Comparison of ENCODE assay signal across 13 mouse cellular contexts in genomic region chr4:156253043-156253442, GRCm38 (mm10). TPM values are rescaled to one million over a fixed set of nuclear protein-coding genes. Genes with fewer than 3 reads are reported as not detected.
DNase-seq lines count a peak whose midpoint lies in the region; ATAC-seq lines count a peak whose summit lies in the region.
"Had no signal": no experiment of that assay in that cellular context is flagged by ENCODE, and none has a peak within 500 bp of the region (broad histone marks: within the 10 kb centered on the region; RNA-seq: fewer than 3 reads in every experiment).

No protein-coding gene starts in this region.

- H3K9ac ChIP-seq in lung, embryonic 15.5 days: no peak overlapping the region
- H3K9ac ChIP-seq in hindbrain, embryonic 14.5 days: no peak overlapping the region
- no peak overlapping the region for H3K9ac ChIP-seq in midbrain, embryonic 11.5 days (ENCODE audit: low read length)
- H3K9ac ChIP-seq: limb, embryonic 12.5 days had no signal

- no peak overlapping the region for H3K27ac ChIP-seq in lung, embryonic 15.5 days
- peak overlapping the region; percentile 57 for H3K27ac ChIP-seq in hindbrain, embryonic 14.5 days
- H3K27ac ChIP-seq in midbrain, embryonic 11.5 days (ENCODE audit: low read depth, low read length): no peak overlapping the region
- H3K27ac ChIP-seq: macrophage had no signal

- ATAC-seq in lung, embryonic 15.5 days (ENCODE audit: borderline replicate concordance, extremely low read depth, low FRiP score, low TSS enrichment): peak; percentile 32; the same call in 1 of the 2 replicates
- ATAC-seq in hindbrain, embryonic 14.5 days (ENCODE audit: low FRiP score): no peak
- ATAC-seq in midbrain, embryonic 11.5 days (ENCODE audit: low FRiP score): 0 out of 2 replicates have a peak, but pooled peaks have one; percentile 30

- H3K4me1 ChIP-seq in lung, embryonic 15.5 days: peaks cover 14% of the 10 kb centered on the region
- H3K4me1 ChIP-seq in hindbrain, embryonic 14.5 days (replicated peaks; ENCODE audit: control insufficient read depth, insufficient read depth, low read length): peaks cover 22% of the 10 kb centered on the region; the same call in 1 of the 2 replicates
- H3K4me1 ChIP-seq in midbrain, embryonic 11.5 days (ENCODE audit: control insufficient read depth, insufficient read depth, low read length): peaks cover 5% of the 10 kb centered on the region; the same call in 1 of the 2 replicates

- no peak overlapping the region for H3K4me2 ChIP-seq in lung, embryonic 15.5 days
- H3K4me2 ChIP-seq in hindbrain, embryonic 14.5 days (replicated peaks): no peak overlapping the region
- H3K4me2 ChIP-seq in midbrain, embryonic 11.5 days: no peak overlapping the region
- H3K4me2 ChIP-seq: limb, embryonic 12.5 days had no signal

- no peak overlapping the region for H3K4me3 ChIP-seq in lung, embryonic 15.5 days
- no peak overlapping the region for H3K4me3 ChIP-seq in hindbrain, embryonic 14.5 days (replicated peaks; ENCODE audit: low read length)
- H3K4me3 ChIP-seq in midbrain, embryonic 11.5 days (ENCODE audit: low read depth, low read length): no peak overlapping the region
- H3K4me3 ChIP-seq: limb, embryonic 12.5 days had no signal

- no peaks in the 10 kb centered on the region for H3K9me3 ChIP-seq in lung, embryonic 15.5 days
- H3K9me3 ChIP-seq in hindbrain, embryonic 14.5 days (ENCODE audit: control insufficient read depth, low read length): no peaks in the 10 kb centered on the region
- no peaks in the 10 kb centered on the region for H3K9me3 ChIP-seq in midbrain, embryonic 11.5 days (ENCODE audit: control insufficient read depth, low read length)
- H3K9me3 ChIP-seq: limb, embryonic 12.5 days had no signal

- peaks cover 8% of the 10 kb centered on the region for H3K36me3 ChIP-seq in lung, embryonic 15.5 days
- peaks cover 15% of the 10 kb centered on the region for H3K36me3 ChIP-seq in hindbrain, embryonic 14.5 days (replicated peaks; ENCODE audit: control insufficient read depth, insufficient read depth)
- H3K36me3 ChIP-seq in midbrain, embryonic 11.5 days (ENCODE audit: control insufficient read depth, insufficient read depth, low read length): peaks cover 1% of the 10 kb centered on the region; the same call in 1 of the 2 replicates

- DNase-seq in embryo, embryonic 10.5 days (ENCODE audit: low spot score): peak; percentile 20
- DNase-seq in embryo, embryonic 9.5 days (ENCODE audit: extremely low spot score): no peak
- no peak for DNase-seq in lung, adult 18-20 months
- no peak for DNase-seq in hindbrain, embryonic 14.5 days (ENCODE audit: low spot score)
- no peak for DNase-seq in midbrain, embryonic 11.5 days (ENCODE audit: low spot score, missing footprints)
- no peak for DNase-seq in right cerebral cortex, postnatal 10 days (ENCODE audit: low spot score in 2 of 2)
- DNase-seq in right cerebral cortex, postnatal 25 days: no peak
- DNase-seq: adrenal gland, postnatal 10 days; cerebellum, adult 9-10 months; layer of hippocampus, adult 9-11 months had no signal

- WGBS in lung, embryonic 15.5 days: 48% methylated on average over 7 of the region's 7 CpGs
- WGBS in hindbrain, embryonic 14.5 days: 39% methylated on average over 7 of the region's 7 CpGs
- 45% methylated on average over 7 of the region's 7 CpGs for WGBS in midbrain, embryonic 11.5 days

- peaks cover 36% of the 10 kb centered on the region for H3K27me3 ChIP-seq in lung, embryonic 15.5 days
- peaks cover 14% of the 10 kb centered on the region for H3K27me3 ChIP-seq in hindbrain, embryonic 14.5 days (ENCODE audit: control insufficient read depth, insufficient read depth, low read length)
- H3K27me3 ChIP-seq in midbrain, embryonic 11.5 days (ENCODE audit: control insufficient read depth, insufficient read depth, low read length): peaks cover 24% of the 10 kb centered on the region

RNA-seq across cellular contexts. Expression of gene Samd11, which starts 2.4 kb away (rescaled TPM):
- polyA plus RNA-seq in lung, embryonic 15.5 days (2015; fragmentation: Nextera tagmentation; extraction: Ambion mirVana): 0.30 and 0.34 TPM in 2 replicates
- 1.8 and 2.2 TPM in 2 replicates for polyA plus RNA-seq in hindbrain, embryonic 14.5 days (2014; fragmentation: Nextera tagmentation; extraction: Ambion mirVana)
- 2.6 TPM in 2 replicates for polyA plus RNA-seq in midbrain, embryonic 11.5 days (2014; fragmentation: Nextera tagmentation; extraction: Ambion mirVana)

RNA-seq across cellular contexts. Expression of gene Noc2l, which starts 17.2 kb away (rescaled TPM):
- polyA plus RNA-seq in lung, embryonic 15.5 days (2015; fragmentation: Nextera tagmentation; extraction: Ambion mirVana): 67.3 and 69.2 TPM in 2 replicates
- 47.9 and 49.5 TPM in 2 replicates for polyA plus RNA-seq in hindbrain, embryonic 14.5 days (2014; fragmentation: Nextera tagmentation; extraction: Ambion mirVana)
- 74.3 and 81.9 TPM in 2 replicates for polyA plus RNA-seq in midbrain, embryonic 11.5 days (2014; fragmentation: Nextera tagmentation; extraction: Ambion mirVana)

RNA-seq across cellular contexts. Expression of gene Plekhn1, which starts 18.4 kb away (rescaled TPM):
- polyA plus RNA-seq in lung, embryonic 15.5 days (2015; fragmentation: Nextera tagmentation; extraction: Ambion mirVana): 19.0 and 21.1 TPM in 2 replicates
- polyA plus RNA-seq in hindbrain, embryonic 14.5 days (2014; fragmentation: Nextera tagmentation; extraction: Ambion mirVana): 28.6 and 28.7 TPM in 2 replicates
- 15.6 and 18.1 TPM in 2 replicates for polyA plus RNA-seq in midbrain, embryonic 11.5 days (2014; fragmentation: Nextera tagmentation; extraction: Ambion mirVana)

RNA-seq across cellular contexts. Expression of gene Perm1, which starts 37.4 kb away (rescaled TPM):
- polyA plus RNA-seq in lung, embryonic 15.5 days (2015; fragmentation: Nextera tagmentation; extraction: Ambion mirVana): 0.49 and 0.55 TPM in 2 replicates
- 1.9 and 2.2 TPM in 2 replicates for polyA plus RNA-seq in hindbrain, embryonic 14.5 days (2014; fragmentation: Nextera tagmentation; extraction: Ambion mirVana)
- polyA plus RNA-seq in midbrain, embryonic 11.5 days (2014; fragmentation: Nextera tagmentation; extraction: Ambion mirVana): 0.81 and 1.2 TPM in 2 replicates

RNA-seq across cellular contexts. Expression of gene AW011738, which starts 49.9 kb away (rescaled TPM):
- polyA plus RNA-seq in lung, embryonic 15.5 days (2015; fragmentation: Nextera tagmentation; extraction: Ambion mirVana): 2.7 and 3.5 TPM in 2 replicates
- polyA plus RNA-seq in hindbrain, embryonic 14.5 days (2014; fragmentation: Nextera tagmentation; extraction: Ambion mirVana): 0.68 and 1.2 TPM in 2 replicates
- 2.4 TPM in 2 replicates for polyA plus RNA-seq in midbrain, embryonic 11.5 days (2014; fragmentation: Nextera tagmentation; extraction: Ambion mirVana)
